Mouse (Mus musculus) CD4-positive helper T cell, adult 2 months (primary cell): ENCODE measurements around the gene Neb.

Experiments used
- DNase-seq: peaks from one replicate; pipeline ENCODE4 v3.0.0-alpha.2; 2012; ENCODE audit warnings: low read depth, missing footprints, low spot score

Gene Neb

GRCm38 (mm10) chr2:52374706-52375105 lies 3.6 kb downstream of the Neb start:
- DNase-seq = no peak

- DNase-seq = no peak
Measured at GRCm38 (mm10) chr2:52372480-52372879, 5.8 kb downstream of the Neb start.

- DNase-seq = no peak
Measured at GRCm38 (mm10) chr2:52372080-52372479, 6.2 kb downstream of the Neb start.

GRCm38 (mm10) chr2:52371066-52371465 lies 7.2 kb downstream of the Neb start:
- no peak for DNase-seq

- no peak for DNase-seq
Measured at GRCm38 (mm10) chr2:52369622-52370021, 8.7 kb downstream of the Neb start.

GRCm38 (mm10) chr2:52367665-52368064 lies 10.6 kb downstream of the Neb start:
- DNase-seq = no peak

- DNase-seq = no peak
Measured at GRCm38 (mm10) chr2:52367248-52367647, 11.0 kb downstream of the Neb start.

- no peak for DNase-seq
Measured at GRCm38 (mm10) chr2:52361086-52361485, 17.2 kb downstream of the Neb start.

- DNase-seq = no peak
Measured at GRCm38 (mm10) chr2:52359722-52360121, 18.6 kb downstream of the Neb start.

- no peak for DNase-seq
Measured at GRCm38 (mm10) chr2:52358156-52358555, 20.1 kb downstream of the Neb start.

- no peak for DNase-seq
Measured at GRCm38 (mm10) chr2:52351029-52351428, 27.2 kb downstream of the Neb start.

- DNase-seq = no peak
Measured at GRCm38 (mm10) chr2:52340990-52341389, 37.3 kb downstream of the Neb start.

GRCm38 (mm10) chr2:52335556-52335955 lies 42.7 kb downstream of the Neb start:
- DNase-seq = no peak

GRCm38 (mm10) chr2:52335087-52335486 lies 43.2 kb downstream of the Neb start:
- no peak for DNase-seq

- no peak for DNase-seq
Measured at GRCm38 (mm10) chr2:52333535-52333934, 44.7 kb downstream of the Neb start.

- DNase-seq = no peak
Measured at GRCm38 (mm10) chr2:52331761-52332160, 46.5 kb downstream of the Neb start.

- DNase-seq = no peak
Measured at GRCm38 (mm10) chr2:52327244-52327815, 50.9 kb downstream of the Neb start.

- DNase-seq = no peak
Measured at GRCm38 (mm10) chr2:52321866-52322265, 56.4 kb downstream of the Neb start.

- no peak for DNase-seq
Measured at GRCm38 (mm10) chr2:52320175-52320574, 58.1 kb downstream of the Neb start.

GRCm38 (mm10) chr2:52319020-52319567 lies 59.2 kb downstream of the Neb start:
- peak; percentile 85 for DNase-seq

GRCm38 (mm10) chr2:52317471-52317870 lies 60.8 kb downstream of the Neb start:
- no peak for DNase-seq

- DNase-seq = peak; percentile 65
Measured at GRCm38 (mm10) chr2:52315737-52316136, 62.5 kb downstream of the Neb start.

GRCm38 (mm10) chr2:52314922-52315730 lies 63.1 kb downstream of the Neb start:
- DNase-seq = peak; percentile 77
